Mouse (Mus musculus) testis, postnatal 10 days (tissue): ENCODE measurements around the gene Adgra1.

ENCODE experiments used
- DNase-seq: peaks from one replicate; pipeline ENCODE4 v3.0.0; 2021; ENCODE audit warnings: low spot score

Gene Adgra1

GRCm38 (mm10) chr7:139834036-139834435, at the start of gene Adgra1:
Gene Adgra1, plus strand, starts transcription at chr7:139834174.
- DNase-seq = peak; percentile 58

DNA sequence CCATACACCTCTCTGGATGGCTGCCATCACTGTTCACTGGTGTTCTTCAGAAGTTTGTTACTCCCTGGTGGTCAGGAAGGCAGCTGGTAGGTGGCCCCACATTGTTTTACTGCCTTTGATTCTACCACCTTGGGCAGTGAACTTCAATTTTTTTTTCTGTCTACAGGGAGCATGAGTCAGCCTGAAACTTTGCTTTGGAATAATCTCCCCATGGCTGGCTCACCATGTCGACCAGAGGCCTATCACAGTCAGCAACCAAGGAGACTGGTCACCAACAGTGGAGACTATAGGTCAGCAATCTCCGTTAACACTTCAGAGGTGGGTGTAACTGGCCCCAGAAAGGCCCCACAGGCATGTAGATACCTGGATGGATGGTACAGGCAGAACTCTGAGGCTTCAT, 46.6 kb upstream of the Adgra1 start:
- DNase-seq = no peak

- no peak for DNase-seq
These were observed 45.0 kb upstream of the Adgra1 start for GRCm38 (mm10) chr7:139788927-139789326.

DNA sequence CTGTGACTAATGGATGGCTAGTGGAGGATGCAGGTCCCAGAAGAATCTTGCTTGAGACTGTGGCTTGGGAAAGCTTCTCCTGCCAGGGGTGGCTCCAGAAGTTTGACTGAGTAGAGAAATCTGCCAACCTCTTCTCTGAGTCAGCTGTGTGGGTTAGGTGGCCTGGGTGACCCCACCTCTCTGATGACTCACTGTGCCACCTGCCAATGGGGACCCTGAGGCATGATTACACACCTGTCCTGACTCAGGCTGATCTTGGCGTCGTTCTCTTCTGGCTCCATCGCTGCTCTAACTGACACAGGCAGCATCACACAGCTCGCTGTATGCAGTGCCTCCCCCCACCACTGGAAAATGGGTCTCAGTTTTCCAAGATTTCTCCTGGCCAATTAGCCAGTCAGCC, 44.3 kb upstream of the Adgra1 start:
- no peak for DNase-seq

DNA sequence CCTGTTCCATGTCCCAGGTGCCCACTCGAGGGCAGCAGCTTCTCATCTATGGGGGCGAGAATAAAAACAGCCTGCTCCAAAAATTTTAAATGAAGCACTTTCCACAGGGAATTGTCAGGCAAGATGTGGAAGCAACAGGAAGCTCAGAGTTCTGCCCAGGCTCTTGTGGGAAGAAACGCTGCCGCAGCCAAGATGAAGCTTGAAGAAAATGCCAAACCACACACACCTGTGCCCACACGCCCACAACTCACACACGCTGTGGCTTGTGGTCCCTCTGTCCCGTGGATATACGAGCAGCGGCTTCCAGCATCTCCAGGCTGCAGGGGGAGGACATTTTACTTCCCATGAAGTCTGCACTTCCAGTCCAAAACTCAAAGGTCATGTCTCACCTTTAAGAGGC, 42.4 kb upstream of the Adgra1 start:
- DNase-seq = no peak

DNA sequence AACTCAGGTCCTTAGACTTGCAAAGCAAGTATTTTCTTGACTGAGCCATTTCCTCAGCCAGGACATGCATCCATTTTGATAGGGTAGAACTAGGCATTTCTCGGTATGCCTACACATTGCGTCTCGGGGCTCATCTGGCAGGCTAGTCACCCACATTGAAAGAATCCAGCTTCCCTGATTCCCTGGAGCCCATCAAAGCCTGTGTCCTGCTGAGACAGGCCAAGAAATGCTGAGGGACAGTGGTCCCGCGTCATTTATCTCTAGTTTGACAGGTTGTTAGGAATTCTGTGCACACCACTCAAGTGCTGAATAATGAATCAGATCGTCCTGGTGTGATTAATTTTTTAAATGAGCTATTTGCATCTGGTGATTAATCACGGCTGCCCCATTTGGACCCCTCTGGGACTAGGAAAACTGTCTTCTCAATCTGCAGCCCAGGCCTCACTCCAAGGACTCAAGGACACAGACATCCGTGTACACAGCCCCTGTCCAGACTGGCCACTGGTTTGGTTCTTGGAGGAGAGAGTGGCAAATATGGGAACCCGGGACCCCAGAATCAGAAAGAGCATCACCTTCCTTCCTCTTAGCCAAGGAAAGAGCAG, 38.9 kb upstream of the Adgra1 start:
- no peak for DNase-seq

- DNase-seq = no peak
These were observed 36.5 kb upstream of the Adgra1 start for GRCm38 (mm10) chr7:139797186-139798109.

DNA sequence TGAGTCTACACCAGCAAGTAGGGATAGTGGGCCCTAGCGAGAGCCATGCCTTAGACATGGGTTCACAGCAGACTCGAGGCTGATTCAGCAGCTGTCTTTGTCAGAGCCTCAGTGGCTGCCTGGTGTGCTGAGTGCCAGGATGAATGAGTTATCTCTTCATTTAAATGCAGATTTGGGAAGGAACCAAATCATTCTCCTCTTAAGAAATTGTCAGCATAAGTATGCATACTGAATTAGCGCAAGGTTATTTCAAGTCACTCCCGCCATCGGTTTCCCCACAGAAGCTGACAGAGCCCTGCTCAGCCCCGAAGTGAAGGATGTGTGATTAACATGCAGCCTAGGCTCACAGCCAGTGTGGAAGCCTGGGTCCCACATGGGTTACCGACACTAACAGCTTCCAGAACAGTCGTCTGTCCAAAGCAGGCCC, 27.8 kb upstream of the Adgra1 start:
- no peak for DNase-seq

DNA sequence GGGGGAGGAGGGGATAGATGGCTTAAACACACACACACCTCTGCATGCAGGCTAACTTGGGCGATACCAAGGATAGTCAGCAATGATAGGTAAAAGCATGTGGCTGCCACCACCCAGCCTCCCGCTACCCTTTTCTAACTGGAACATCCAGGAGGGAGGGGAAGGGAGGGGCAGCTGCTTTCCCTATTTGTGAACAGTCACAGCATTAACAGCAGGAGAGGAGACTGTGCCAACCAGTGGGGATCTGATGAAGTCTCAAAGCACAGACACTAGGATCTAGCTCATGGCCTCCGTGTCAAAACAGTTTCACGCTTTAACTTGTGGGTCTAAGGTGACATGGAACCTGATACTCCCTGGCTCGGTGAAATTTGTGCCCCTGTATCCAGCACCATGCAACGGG, 23.9 kb upstream of the Adgra1 start:
- no peak for DNase-seq

DNA sequence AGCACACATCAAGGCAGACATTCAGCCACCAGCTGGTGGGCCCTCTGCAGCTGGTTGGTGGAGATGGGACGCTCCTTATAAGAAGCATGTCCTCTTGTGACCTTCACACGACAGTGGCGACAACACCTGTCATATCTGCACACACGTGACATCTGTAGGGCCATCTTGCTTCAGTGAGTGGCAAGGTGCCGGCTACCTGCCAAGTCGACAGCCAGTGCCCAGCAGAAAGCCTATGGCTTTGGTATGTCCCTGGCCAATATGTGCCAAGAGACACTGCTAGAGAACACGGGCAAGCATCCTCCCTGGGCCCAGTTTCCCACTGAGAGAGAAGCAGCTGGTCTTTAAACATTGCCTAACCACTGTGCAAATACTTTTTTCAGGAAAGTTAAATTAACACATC, 22.3 kb upstream of the Adgra1 start:
- DNase-seq = no peak

- DNase-seq = no peak
These were observed 20.3 kb upstream of the Adgra1 start for GRCm38 (mm10) chr7:139813577-139814207.

- no peak for DNase-seq
These were observed 11.5 kb upstream of the Adgra1 start for GRCm38 (mm10) chr7:139822301-139823010.

GRCm38 (mm10) chr7:139827687-139828086, 6.3 kb upstream of the Adgra1 start:
- peak; percentile 69 for DNase-seq

- no peak for DNase-seq
These were observed 442 bp upstream of the Adgra1 start for GRCm38 (mm10) chr7:139833532-139833931.

- DNase-seq = peak; percentile 49
These were observed 1.5 kb downstream of the Adgra1 start for GRCm38 (mm10) chr7:139835140-139836131.

- DNase-seq = no peak
These were observed 6.6 kb downstream of the Adgra1 start for GRCm38 (mm10) chr7:139840443-139841168.

DNA sequence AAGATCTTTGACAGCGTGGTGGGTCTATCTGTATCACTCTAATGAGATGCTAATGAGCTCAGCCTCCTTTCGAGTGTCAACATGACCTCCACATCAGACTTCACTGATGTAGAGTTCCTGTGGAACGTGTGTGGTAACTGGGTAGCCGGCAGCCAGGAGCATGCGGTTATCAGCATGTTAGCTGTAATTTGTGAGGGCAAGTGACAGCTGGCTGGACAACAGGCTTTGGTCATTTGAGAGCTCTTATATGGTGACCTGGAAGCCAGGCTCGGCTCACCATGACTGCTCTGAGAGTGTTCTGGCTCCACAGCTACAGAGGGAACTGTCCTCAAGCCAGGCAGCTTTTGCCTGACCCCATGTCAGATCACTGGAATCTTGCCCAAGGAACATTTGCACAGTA, 8.4 kb downstream of the Adgra1 start:
- no peak for DNase-seq

DNA sequence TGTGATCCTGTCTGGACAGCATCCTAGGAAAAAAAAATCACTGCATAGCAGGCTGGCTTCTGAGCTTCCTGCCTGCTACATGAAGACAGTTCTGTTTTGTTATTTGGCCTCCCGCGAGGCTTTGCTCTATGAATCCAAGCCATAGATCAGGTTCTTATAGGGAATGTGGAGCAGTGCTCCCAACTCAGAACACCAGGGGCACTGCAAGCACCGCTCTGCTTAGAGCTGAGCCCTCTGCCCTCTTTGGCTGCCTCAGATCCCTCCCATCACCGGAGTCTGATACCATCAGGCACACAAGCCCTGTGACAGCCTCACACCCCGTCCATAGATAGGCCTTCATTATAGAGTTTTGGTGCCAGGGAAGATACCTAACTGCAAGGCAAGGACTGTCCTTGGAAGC, 9.2 kb downstream of the Adgra1 start:
- DNase-seq = no peak

DNA sequence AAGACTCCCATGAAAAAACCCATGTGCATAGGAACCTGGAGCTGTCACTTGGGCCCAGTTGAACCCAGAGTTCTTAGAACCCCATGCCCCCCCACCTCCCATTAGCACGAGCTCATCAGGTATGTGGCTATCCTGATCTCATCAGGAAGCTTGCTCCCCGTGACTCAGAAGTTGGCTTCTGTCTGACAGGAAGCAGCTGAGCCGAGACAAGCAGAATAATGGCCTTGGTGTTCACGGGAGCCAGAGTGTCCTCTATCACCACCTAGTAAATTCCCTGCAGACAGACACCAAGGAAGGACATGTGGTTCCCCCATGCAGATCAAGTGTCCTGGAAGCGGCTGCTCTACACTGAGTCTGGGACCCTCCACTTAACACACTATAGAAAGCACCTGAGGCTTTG, 9.8 kb downstream of the Adgra1 start:
- DNase-seq = no peak

DNA sequence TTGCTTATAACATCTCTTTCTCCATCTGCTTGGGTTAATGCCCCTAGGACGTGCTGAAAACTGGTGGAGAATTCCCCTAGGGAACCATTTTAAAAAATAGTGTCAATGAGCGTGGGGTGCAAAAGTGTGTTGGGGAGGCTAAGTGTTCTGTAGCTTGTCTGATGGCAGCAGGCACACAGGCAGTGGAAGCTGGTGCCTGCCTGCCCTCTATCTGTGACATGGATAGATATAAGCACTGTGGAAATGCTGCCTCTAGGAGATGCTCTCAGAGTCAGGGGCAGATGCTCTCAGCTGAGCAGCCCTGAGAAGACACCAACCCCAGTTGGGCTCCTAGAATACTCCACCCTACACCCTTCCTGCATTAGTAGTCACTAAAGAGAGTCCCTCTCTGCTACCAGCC, 11.1 kb downstream of the Adgra1 start:
- no peak for DNase-seq
